Mouse (Mus musculus): ENCODE measurements at regions not wholly inside any gene's neighbourhood (a gene's known extent, or its start where the extent isn't known, plus 50 kb on each side); places are given as distances from the start of the nearest gene placed in this dataset.

- Histone ChIP-seq H3K27me3 (replicated peaks; ENCODE audit: control insufficient read depth, insufficient read depth, low read length) (no peaks in the 10 kb centered on the region), H3K4me1 (replicated peaks; ENCODE audit: control insufficient read depth, insufficient read depth, low read length) (no peaks in the 10 kb centered on the region), H3K9me3 (ENCODE audit: control insufficient read depth) (no peaks in the 10 kb centered on the region), H3K4me3 (ENCODE audit: low read depth, low read length) (no peak overlapping the region), H3K36me3 (ENCODE audit: control insufficient read depth, insufficient read depth) (no peaks in the 10 kb centered on the region), H3K4me2 (replicated peaks; ENCODE audit: low read depth) (no peak overlapping the region), H3K9ac (ENCODE audit: low read depth, low read length) (no peak overlapping the region), H3K27ac (ENCODE audit: low read depth, low read length) (no peak overlapping the region)
- no peak for TF ChIP-seq CTCF (IDR thresholded peaks at IDR 0.05; ENCODE audit: low read depth)
- WGBS = 87% methylated on average over 10 of the region's 10 CpGs
- ATAC-seq = no peak
Measured at GRCm38 (mm10) chr17:15223826-15224225, 152.8 kb downstream of the Dll1 start.

- H3K27me3 ChIP-seq (replicated peaks; ENCODE audit: control insufficient read depth, insufficient read depth, low read length) = no peaks in the 10 kb centered on the region
- H3K9ac ChIP-seq (ENCODE audit: low read depth, low read length) = no peak overlapping the region
- no peaks in the 10 kb centered on the region for H3K36me3 ChIP-seq (ENCODE audit: control insufficient read depth, insufficient read depth)
- WGBS = 80% methylated on average over 3 of the region's 3 CpGs
- H3K4me1 ChIP-seq (replicated peaks; ENCODE audit: control insufficient read depth, insufficient read depth, low read length) = no peaks in the 10 kb centered on the region
- H3K27ac ChIP-seq (ENCODE audit: low read depth, low read length) = no peak overlapping the region
- H3K9me3 ChIP-seq (ENCODE audit: control insufficient read depth) = no peaks in the 10 kb centered on the region
- no peak for ATAC-seq
- no peak for TF ChIP-seq CTCF (IDR thresholded peaks at IDR 0.05; ENCODE audit: low read depth)
- no peak overlapping the region for H3K4me3 ChIP-seq (ENCODE audit: low read depth, low read length)
- H3K4me2 ChIP-seq (replicated peaks; ENCODE audit: low read depth) = no peak overlapping the region
Measured at GRCm38 (mm10) chr17:15222923-15223322, 153.7 kb downstream of the Dll1 start.

GRCm38 (mm10) chr17:15214157-15214685 is 162.5 kb downstream of the Dll1 start:
- WGBS = 88% methylated on average over 1 of the region's 1 CpGs
- no peaks in the 10 kb centered on the region for H3K36me3 ChIP-seq (ENCODE audit: control insufficient read depth, insufficient read depth)
- H3K4me2 ChIP-seq (replicated peaks; ENCODE audit: low read depth) = no peak overlapping the region
- ATAC-seq = no peak
- no peaks in the 10 kb centered on the region for H3K27me3 ChIP-seq (replicated peaks; ENCODE audit: control insufficient read depth, insufficient read depth, low read length)
- no peak overlapping the region for H3K9ac ChIP-seq (ENCODE audit: low read depth, low read length)
- H3K9me3 ChIP-seq (ENCODE audit: control insufficient read depth) = peaks cover 5% of the 10 kb centered on the region; the same call in 1 of the 2 replicates
- no peak overlapping the region for H3K27ac ChIP-seq (ENCODE audit: low read depth, low read length)
- H3K4me1 ChIP-seq (replicated peaks; ENCODE audit: control insufficient read depth, insufficient read depth, low read length) = no peaks in the 10 kb centered on the region
- TF ChIP-seq CTCF (IDR thresholded peaks at IDR 0.05; ENCODE audit: low read depth) = no peak
- H3K4me3 ChIP-seq (ENCODE audit: low read depth, low read length) = no peak overlapping the region

- Histone ChIP-seq H3K4me3 (ENCODE audit: low read depth, low read length) (no peak overlapping the region), H3K27me3 (replicated peaks; ENCODE audit: control insufficient read depth, insufficient read depth, low read length) (no peaks in the 10 kb centered on the region), H3K9ac (ENCODE audit: low read depth, low read length) (no peak overlapping the region), H3K27ac (ENCODE audit: low read depth, low read length) (no peak overlapping the region), H3K4me2 (replicated peaks; ENCODE audit: low read depth) (peak overlapping the region; percentile 48; the same call in 1 of the 2 replicates), H3K36me3 (ENCODE audit: control insufficient read depth, insufficient read depth) (no peaks in the 10 kb centered on the region), H3K9me3 (ENCODE audit: control insufficient read depth) (peaks cover 5% of the 10 kb centered on the region; the same call in 1 of the 2 replicates), H3K4me1 (replicated peaks; ENCODE audit: control insufficient read depth, insufficient read depth, low read length) (no peaks in the 10 kb centered on the region)
- 74% methylated on average over 3 of the region's 3 CpGs for WGBS
- no peak for ATAC-seq
- TF ChIP-seq CTCF (IDR thresholded peaks at IDR 0.05; ENCODE audit: low read depth) = no peak
Measured at GRCm38 (mm10) chr17:15208808-15209173, 167.5 kb upstream of the Gm3448 start.

GRCm38 (mm10) chr17:15208030-15208807 is 166.9 kb upstream of the Gm3448 start:
- no peak for TF ChIP-seq CTCF (IDR thresholded peaks at IDR 0.05; ENCODE audit: low read depth)

GRCm38 (mm10) chr17:15207182-15208029 is 166.1 kb upstream of the Gm3448 start:
- TF ChIP-seq CTCF (IDR thresholded peaks at IDR 0.05; ENCODE audit: low read depth) = no peak
- peak overlapping the region; percentile 48 for H3K4me2 ChIP-seq (replicated peaks; ENCODE audit: low read depth)
- no peaks in the 10 kb centered on the region for H3K4me1 ChIP-seq (replicated peaks; ENCODE audit: control insufficient read depth, insufficient read depth, low read length)
- ATAC-seq = no peak
- no peak overlapping the region for H3K4me3 ChIP-seq (ENCODE audit: low read depth, low read length)
- H3K27me3 ChIP-seq (replicated peaks; ENCODE audit: control insufficient read depth, insufficient read depth, low read length) = no peaks in the 10 kb centered on the region
- no peaks in the 10 kb centered on the region for H3K36me3 ChIP-seq (ENCODE audit: control insufficient read depth, insufficient read depth)
- H3K9ac ChIP-seq (ENCODE audit: low read depth, low read length) = no peak overlapping the region
- H3K9me3 ChIP-seq (ENCODE audit: control insufficient read depth) = peaks cover 5% of the 10 kb centered on the region; the same call in 1 of the 2 replicates
- H3K27ac ChIP-seq (ENCODE audit: low read depth, low read length) = no peak overlapping the region
- WGBS = 52% methylated on average over 24 of the region's 24 CpGs

More at GRCm38 (mm10) chr17:15208030-15208807, 166.9 kb upstream of the Gm3448 start:
- H3K4me1 ChIP-seq (replicated peaks; ENCODE audit: control insufficient read depth, insufficient read depth, low read length) = no peaks in the 10 kb centered on the region
- peak overlapping the region; percentile 48 for H3K4me2 ChIP-seq (replicated peaks; ENCODE audit: low read depth)
- no peaks in the 10 kb centered on the region for H3K36me3 ChIP-seq (ENCODE audit: control insufficient read depth, insufficient read depth)
- H3K27me3 ChIP-seq (replicated peaks; ENCODE audit: control insufficient read depth, insufficient read depth, low read length) = no peaks in the 10 kb centered on the region
- H3K27ac ChIP-seq (ENCODE audit: low read depth, low read length) = no peak overlapping the region
- no peak overlapping the region for H3K9ac ChIP-seq (ENCODE audit: low read depth, low read length)
- ATAC-seq = peak; percentile 33
- peak overlapping the region; percentile 9; the same call in 1 of the 2 replicates for H3K4me3 ChIP-seq (ENCODE audit: low read depth, low read length)
- H3K9me3 ChIP-seq (ENCODE audit: control insufficient read depth) = peaks cover 5% of the 10 kb centered on the region; the same call in 1 of the 2 replicates
- WGBS = 29% methylated on average over 19 of the region's 19 CpGs
